Mouse (Mus musculus) MEL (cell line): Measurements from ENCODE around the gene Spem1. TPM values are rescaled to one million over a fixed set of nuclear protein-coding genes. Genes with fewer than 3 reads are reported as not detected.

Experiments used
- DNase-seq: peaks from one replicate; pipeline ENCODE4 v3.0.0; 2011; ENCODE audit warnings: low read depth, low spot score
- H3K27ac ChIP-seq: 2 replicates; pipeline ENCODE4 v1.5.1; 2012; ENCODE audit warnings: low read depth, mild to moderate bottlenecking, control low read depth, low read length, moderate library complexity; ENCODE audit not compliant: control insufficient read depth
- H3K27me3 ChIP-seq, 2 experiments: fragments of 150-350 bp in 1 of 2; sonication (generic) in 1 of 2; 2 replicates each; pipeline ENCODE4 v1.6.1; 2012; ENCODE audit warnings: low read length in 2 of 2, mild to moderate bottlenecking in 2 of 2, improper control_type of control experiment in 1 of 2, moderate library complexity in 1 of 2; ENCODE audit not compliant: insufficient read depth in 2 of 2, control insufficient read depth in 1 of 2
- H3K36me3 ChIP-seq, 2 experiments: 2 replicates each; pipeline ENCODE4 v1.6.1; 2012 to 2014; ENCODE audit warnings: low read length in 2 of 2, improper control_type of control experiment in 1 of 2, inconsistent platforms in 1 of 2, mild to moderate bottlenecking in 1 of 2; ENCODE audit not compliant: insufficient read depth in 2 of 2, control insufficient read depth in 1 of 2
- H3K4me1 ChIP-seq, 2 experiments: fragments of 150-350 bp in 1 of 2; sonication (generic) in 1 of 2; 2 replicates each; pipeline ENCODE4 v1.6.1; 2012; ENCODE audit warnings: low read length in 2 of 2, improper control_type of control experiment in 1 of 2, mild to moderate bottlenecking in 1 of 2; ENCODE audit not compliant: insufficient read depth in 2 of 2, control insufficient read depth in 1 of 2
- H3K4me3 ChIP-seq, 2 experiments: fragments of 150-350 bp in 1 of 2; sonication (generic) in 1 of 2; 2 replicates each; pipeline ENCODE4 v1.5.1; 2012; ENCODE audit warnings: low read depth in 2 of 2, low read length in 2 of 2, mild to moderate bottlenecking in 2 of 2, moderate library complexity in 2 of 2, control low read depth in 1 of 2, improper control_type of control experiment in 1 of 2; ENCODE audit not compliant: control insufficient read depth in 1 of 2, insufficient read depth in 1 of 2
- H3K79me2 ChIP-seq: 2 replicates; pipeline ENCODE4 v1.6.1; 2012; ENCODE audit warnings: mild to moderate bottlenecking, low read length, moderate library complexity; ENCODE audit not compliant: control insufficient read depth, poor library complexity, insufficient read depth
- H3K9ac ChIP-seq: 2 replicates; pipeline ENCODE4 v1.6.1; 2012; ENCODE audit warnings: low read depth, mild to moderate bottlenecking, control low read depth, low read length, moderate library complexity; ENCODE audit not compliant: control insufficient read depth, poor library complexity, severe bottlenecking
- H3K9me3 ChIP-seq: fragments of 150-350 bp; sonication (generic); replicated peaks from 2 replicates; pipeline ENCODE4 v1.6.1; 2012; ENCODE audit warnings: mild to moderate bottlenecking, low read length, improper control_type of control experiment, moderate library complexity; ENCODE audit not compliant: insufficient read depth
- BHLHE40 ChIP-seq: IDR thresholded peaks from 2 replicates; pipeline ENCODE4 v1.6.1; 2012; ENCODE audit warnings: low read depth, mild to moderate bottlenecking, inconsistent platforms, low read length, improper control_type of control experiment, borderline replicate concordance
- CHD1 ChIP-seq: IDR thresholded peaks from 2 replicates; pipeline ENCODE4 v1.6.1; 2012; ENCODE audit warnings: low read depth, mild to moderate bottlenecking, inconsistent platforms, low read length, improper control_type of control experiment
- CHD2 ChIP-seq: IDR thresholded peaks from 2 replicates; pipeline ENCODE4 v1.6.1; 2011; ENCODE audit warnings: low read length, improper control_type of control experiment
- E2F4 ChIP-seq: IDR thresholded peaks from 2 replicates; pipeline ENCODE4 v1.6.1; 2011; ENCODE audit warnings: low read depth, low read length, improper control_type of control experiment, borderline replicate concordance
- HCFC1 ChIP-seq: IDR thresholded peaks from 2 replicates; pipeline ENCODE4 v1.6.1; 2012; ENCODE audit warnings: low read depth, mild to moderate bottlenecking, inconsistent platforms, low read length, improper control_type of control experiment, moderate library complexity
- JUND ChIP-seq: IDR thresholded peaks from 2 replicates; pipeline ENCODE4 v1.6.1; 2011; ENCODE audit warnings: low read depth, mild to moderate bottlenecking, improper control_type of control experiment, low read length
- MAX ChIP-seq: IDR thresholded peaks from 2 replicates; pipeline ENCODE4 v1.6.1; 2011; ENCODE audit warnings: low read length, improper control_type of control experiment
- MAZ ChIP-seq: IDR thresholded peaks from 2 replicates; pipeline ENCODE4 v1.6.1; 2012; ENCODE audit warnings: low read depth, mild to moderate bottlenecking, inconsistent platforms, low read length, improper control_type of control experiment
- MXI1 ChIP-seq: IDR thresholded peaks from 2 replicates; pipeline ENCODE4 v1.6.1; 2011; ENCODE audit warnings: mild to moderate bottlenecking, low read depth, low read length, improper control_type of control experiment
- MYB ChIP-seq: IDR thresholded peaks from 2 replicates; pipeline ENCODE4 v1.6.1; 2011; ENCODE audit warnings: mild to moderate bottlenecking, low read depth, low read length, improper control_type of control experiment
- MYC ChIP-seq: IDR thresholded peaks from 2 replicates; pipeline ENCODE4 v1.6.1; 2011; ENCODE audit warnings: low read depth, mild to moderate bottlenecking, low read length, improper control_type of control experiment, moderate library complexity
- NELFE ChIP-seq: IDR thresholded peaks from 2 replicates; pipeline ENCODE4 v1.6.1; 2011; ENCODE audit warnings: low read depth, low read length, improper control_type of control experiment
- NRF1 ChIP-seq: IDR thresholded peaks from 2 replicates; pipeline ENCODE4 v1.6.1; 2014; ENCODE audit warnings: low read depth, mild to moderate bottlenecking, inconsistent platforms, low read length, improper control_type of control experiment, moderate library complexity; ENCODE audit not compliant: poor library complexity, insufficient read depth, severe bottlenecking
- POLR2A ChIP-seq, 2 experiments: IDR thresholded peaks; 2 replicates each; pipeline ENCODE4 v1.6.1; 2011 to 2012; ENCODE audit warnings: low read length in 2 of 2, mild to moderate bottlenecking in 2 of 2, control low read depth in 1 of 2, improper control_type of control experiment in 1 of 2, low read depth in 1 of 2, moderate library complexity in 1 of 2; ENCODE audit not compliant: control insufficient read depth in 1 of 2, insufficient read depth in 1 of 2, poor library complexity in 1 of 2
- POLR2AphosphoS2 ChIP-seq: IDR thresholded peaks from 2 replicates; pipeline ENCODE4 v1.6.1; 2011; ENCODE audit warnings: low read length, improper control_type of control experiment
- POLR2AphosphoS5 ChIP-seq: IDR thresholded peaks from 2 replicates; pipeline ENCODE4 v1.6.1; 2012; ENCODE audit warnings: low read depth, borderline replicate concordance, mild to moderate bottlenecking, inconsistent platforms, low read length, moderate library complexity, mixed read lengths
- RAD21 ChIP-seq: IDR thresholded peaks from 2 replicates; pipeline ENCODE4 v1.6.1; 2011; ENCODE audit warnings: mild to moderate bottlenecking, low read depth, low read length, improper control_type of control experiment
- SIN3A ChIP-seq: IDR thresholded peaks from 2 replicates; pipeline ENCODE4 v1.6.1; 2012; ENCODE audit warnings: low read length, improper control_type of control experiment, inconsistent platforms
- SMC3 ChIP-seq: IDR thresholded peaks from 2 replicates; pipeline ENCODE4 v1.6.1; 2011; ENCODE audit warnings: low read depth, low read length, improper control_type of control experiment
- TAL1 ChIP-seq: IDR thresholded peaks from 2 replicates; pipeline ENCODE4 v1.6.1; 2012; ENCODE audit warnings: mild to moderate bottlenecking, inconsistent platforms, low read length, moderate library complexity, mixed read lengths
- TBP ChIP-seq: IDR thresholded peaks from 2 replicates; pipeline ENCODE4 v1.8.0; 2011; ENCODE audit warnings: low read depth, low read length, improper control_type of control experiment
- TCF12 ChIP-seq: IDR thresholded peaks from 2 replicates; pipeline ENCODE4 v1.6.1; 2014; ENCODE audit warnings: low read depth, mild to moderate bottlenecking, inconsistent platforms, low read length, improper control_type of control experiment, moderate library complexity
- USF1 ChIP-seq: IDR thresholded peaks from 2 replicates; pipeline ENCODE4 v1.6.1; 2014; ENCODE audit warnings: low read depth, mild to moderate bottlenecking, inconsistent platforms, low read length, improper control_type of control experiment, moderate library complexity
- ZC3H11A ChIP-seq: IDR thresholded peaks from 2 replicates; pipeline ENCODE4 v1.6.1; 2012; ENCODE audit warnings: low read depth, mild to moderate bottlenecking, inconsistent platforms, low read length, improper control_type of control experiment
- ZKSCAN1 ChIP-seq: IDR thresholded peaks from 2 replicates; pipeline ENCODE4 v1.6.1; 2012; ENCODE audit warnings: low read depth, mild to moderate bottlenecking, inconsistent platforms, low read length, improper control_type of control experiment, moderate library complexity
- ZMIZ1 ChIP-seq: IDR thresholded peaks from 2 replicates; pipeline ENCODE4 v1.6.1; 2012; ENCODE audit warnings: low read depth, mild to moderate bottlenecking, inconsistent platforms, low read length, improper control_type of control experiment, moderate library complexity
- ZNF384 ChIP-seq: IDR thresholded peaks from 2 replicates; pipeline ENCODE4 v1.6.1; 2012; ENCODE audit warnings: low read depth, mild to moderate bottlenecking, inconsistent platforms, low read length, improper control_type of control experiment
- polyA plus RNA-seq, 2 experiments: library from polyadenylated mRNA; stranded (reverse) in 1 of 2; unstranded in 1 of 2; fragments of >175 nt in 1 of 2; fragments of >200 nt in 1 of 2; gene quantifications; 2 replicates each; pipeline versions ENCODE4 v1.2.1 to v1.2.4; 2012; ENCODE audit warnings: low replicate concordance in 2 of 2, low read depth in 1 of 2; ENCODE audit not compliant: insufficient read length in 2 of 2, insufficient read depth in 1 of 2, missing spikeins in 1 of 2
- total RNA-seq: library from RNA; depleted of rRNA; stranded (reverse); fragments of 300-350 nt; gene quantifications from 2 replicates; pipeline ENCODE4 v1.2.3, GENCODE M21; 2012

Gene Spem1
- total and polyA plus RNA-seq, 3 experiments, result 0.15 to 0.19 TPM; not detected in 1

DNA sequence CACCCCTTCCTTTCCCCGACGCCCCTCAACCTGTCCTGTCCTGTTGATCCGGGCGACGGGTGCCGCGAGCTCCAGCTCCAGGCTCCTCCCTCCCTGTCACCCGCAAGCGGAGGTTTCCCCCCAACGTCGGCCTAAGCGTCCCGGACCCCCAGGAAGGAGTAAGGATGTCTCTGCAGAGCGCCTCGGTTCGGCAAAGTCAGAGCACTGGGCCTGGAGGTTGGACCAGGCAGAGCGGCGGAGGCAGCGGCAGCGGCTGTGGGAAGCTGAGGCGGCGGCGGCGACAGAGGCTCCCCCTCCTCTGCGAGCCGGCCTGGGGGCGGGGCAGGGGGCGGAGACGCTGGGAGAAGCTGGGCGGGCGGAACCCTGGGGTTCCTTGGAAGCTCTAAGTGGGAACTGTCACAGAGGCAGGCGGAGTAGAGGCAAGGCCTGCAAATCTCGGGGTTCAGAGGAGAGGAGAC is 19.3 kb downstream of the Spem1 start (continued):
- peak; percentile 97 for TF ChIP-seq MAZ
- no peak for TF ChIP-seq SMC3
- peak; percentile 86 for TF ChIP-seq ZMIZ1
- TF ChIP-seq E2F4, result no peak

DNA sequence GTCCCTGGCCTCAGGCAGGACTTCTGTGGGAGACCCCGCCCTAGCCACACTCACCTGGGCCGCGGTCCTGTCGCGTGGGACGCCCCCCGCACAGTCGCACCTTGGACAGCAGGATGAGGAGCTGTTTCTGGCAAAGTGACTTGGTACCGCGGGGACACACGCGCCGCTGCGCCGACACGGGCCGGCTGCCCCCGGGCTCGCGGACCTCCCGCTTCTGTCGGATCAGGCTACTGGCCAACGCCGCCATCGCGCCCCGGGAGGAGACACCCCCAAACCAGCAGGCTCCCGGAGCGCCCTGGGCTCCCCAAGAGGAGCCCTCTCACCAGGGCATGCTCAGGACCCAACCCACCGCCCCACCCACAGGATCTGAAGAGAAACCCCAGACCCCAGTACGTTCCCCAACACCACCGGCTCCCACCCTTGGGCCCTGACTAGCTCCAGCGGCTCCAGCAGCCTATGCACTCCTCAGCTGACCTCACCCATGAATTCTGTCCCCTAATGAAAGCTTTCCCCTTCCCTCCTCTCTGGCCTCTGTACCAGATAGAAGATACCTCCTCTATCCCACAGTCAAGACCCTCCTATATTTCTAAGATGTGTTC is 20.5 kb downstream of the Spem1 start, which contains the start of gene Fgf11:
Fgf11 (minus strand) TSS at position 479 of the 599 bp plus-strand sequence.
- Histone ChIP-seq H3K9ac (peak within 1 kb of the TSS; percentile 77), H3K4me3 (peak within 1 kb of the TSS; percentile 70 to 89), H3K27me3 (no peaks in the 10 kb centered on the region), H3K36me3 (peaks cover 0 to 8% of the 10 kb centered on the region in 2 experiments; a peak in 2 of 4 replicates), H3K9me3 (no peaks in the 10 kb centered on the region), H3K4me1 (peaks cover 5 to 19% of the 10 kb centered on the region in 2 experiments; a peak in 3 of 4 replicates), H3K27ac (peak within 1 kb of the TSS; percentile 74), H3K79me2 (peaks cover 8% of the 10 kb centered on the region; the same call in 1 of the 2 replicates)
- DNase-seq, result no peak
- TF ChIP-seq NELFE (peak; percentile 12; the same call in 1 of the 2 replicates), MXI1 (no peak; the same call in 1 of the 2 replicates), TBP (no peak), MYC (no peak), MAZ (0 out of 2 replicates have a peak, but pooled peaks have one; percentile 6), ZMIZ1 (no peak), JUND (no peak), BHLHE40 (no peak)

DNA sequence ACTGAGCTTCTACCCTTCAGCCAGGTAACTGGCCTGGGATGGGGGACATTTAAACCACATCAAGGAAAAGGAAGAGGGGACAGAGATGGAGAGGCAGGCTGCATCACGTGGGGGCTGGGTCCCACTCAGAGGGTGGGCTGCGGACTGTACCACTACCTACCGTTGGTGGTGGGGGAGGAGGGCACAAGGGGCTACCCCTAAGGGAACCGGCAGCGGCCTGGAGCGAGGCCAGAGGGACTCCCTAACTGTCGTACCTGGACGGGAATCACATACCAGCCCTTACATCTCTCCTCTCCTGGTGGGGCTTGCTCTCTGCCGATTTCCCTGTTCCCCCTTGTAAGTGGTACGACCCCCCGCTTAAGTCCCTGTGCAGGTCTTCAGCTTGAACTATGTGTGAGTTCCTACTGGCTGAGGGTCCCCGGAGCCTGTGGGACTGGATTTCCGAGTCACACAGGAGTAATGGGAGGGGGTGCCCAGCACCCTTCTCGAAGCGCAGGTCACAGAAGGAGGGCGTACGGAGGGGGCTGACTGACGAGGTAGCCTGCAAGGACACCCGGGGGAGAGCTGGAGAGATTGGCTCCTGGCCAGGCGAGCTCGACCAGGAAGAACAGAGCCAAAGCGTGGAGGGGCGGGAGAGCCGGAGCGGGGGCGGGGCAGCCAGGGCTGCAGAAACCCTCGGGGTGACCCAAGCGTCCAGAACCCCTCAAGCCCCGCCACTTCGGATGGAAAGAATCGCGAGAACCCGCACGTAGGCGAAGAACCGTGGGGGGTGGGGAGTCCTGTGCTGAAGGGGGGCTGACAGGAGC is 21.4 kb downstream of the Spem1 start:
- Histone ChIP-seq H3K9me3 (no peaks in the 10 kb centered on the region), H3K4me1 (peaks cover 5 to 21% of the 10 kb centered on the region in 2 experiments; a peak in 3 of 4 replicates), H3K27ac (peak overlapping the region; percentile 74)
- TF ChIP-seq RAD21 (no peak), POLR2AphosphoS2 (no peak; the same call in 1 of the 2 replicates), MAX (peak; percentile 35; the same call in 1 of the 2 replicates), HCFC1 (peak; percentile 39; the same call in 1 of the 2 replicates), ZNF384 (no peak), CHD1 (peak; percentile 99), POLR2A (IDR thresholded peaks at IDR 0.05; ENCODE audit: control insufficient read depth in 1 of 2, insufficient read depth in 1 of 2, low read depth in 1 of 2, low read length in 2 of 2, poor library complexity in 1 of 2) (peak; percentile 35 to 71), MXI1 (peak; percentile 31), NRF1 (no peak), ZC3H11A (no peak), ZKSCAN1 (no peak), USF1 (peak; percentile 91), SIN3A (peak; percentile 39; the same call in 1 of the 2 replicates), MYB (no peak), TAL1 (no peak), TCF12 (peak; percentile 2; the same call in 1 of the 2 replicates), CHD2 (peak; percentile 90), E2F4 (no peak), POLR2AphosphoS5 (no peak)

More for the DNA sequence above, 21.4 kb downstream of the Spem1 start:
- Histone ChIP-seq H3K36me3 (peaks cover 0 to 8% of the 10 kb centered on the region in 2 experiments; a peak in 2 of 4 replicates), H3K79me2 (peaks cover 8% of the 10 kb centered on the region; the same call in 1 of the 2 replicates), H3K4me3 (peak overlapping the region; percentile 58 to 89), H3K9ac (peak overlapping the region; percentile 77), H3K27me3 (no peaks in the 10 kb centered on the region)
- DNase-seq, result peak; percentile 93
